Mouse (Mus musculus) naive thymus-derived CD4-positive, alpha-beta T cell, adult 5 months (primary cell): ENCODE data around the gene Thop1. TPM values are rescaled to one million over a fixed set of nuclear protein-coding genes. Genes with fewer than 3 reads are reported as not detected.

Experiments
- polyA plus RNA-seq: library from polyadenylated mRNA; unstranded; fragments of 100-300 nt; shearing (Covaris generic); gene quantifications from one replicate; pipeline ENCODE4 v1.2.1, GENCODE M21; 2017

Gene Thop1
- polyA plus RNA-seq, result 6.5 TPM

GRCm38 (mm10) chr10:81069836-81070235 lies at the start of gene Thop1:
Gene Thop1, plus strand, starts transcription at chr10:81070035.

GRCm38 (mm10) chr10:81025639-81026275 lies 44.1 kb upstream of the Thop1 start, which contains the start of gene Diras1:
Gene Diras1, minus strand, starts transcription at chr10:81025662.

GRCm38 (mm10) chr10:81036988-81037580 lies 32.8 kb upstream of the Thop1 start, which contains the start of gene Slc39a3:
Gene Slc39a3, minus strand, starts transcription at chr10:81037426.

GRCm38 (mm10) chr10:81059603-81060543 lies 10.0 kb upstream of the Thop1 start, which contains the start of gene Sgta:
Gene Sgta, minus strand, starts transcription at chr10:81060181.

GRCm38 (mm10) chr10:81105565-81106112 lies 35.8 kb downstream of the Thop1 start, which contains the start of gene Map2k2:
Gene Map2k2, plus strand, starts transcription at chr10:81105915.

Other genes with a start within 250 kb of the Thop1 start
- 2,215 TPM for gene Oaz1, start 243.4 kb upstream of the Thop1 start, polyA plus RNA-seq
- gene Lingo3, start 226.0 kb upstream of the Thop1 start, polyA plus RNA-seq, result not detected
- 91.1 TPM for gene Lsm7, start 214.8 kb upstream of the Thop1 start, polyA plus RNA-seq
- gene Sppl2b, start 214.8 kb upstream of the Thop1 start, polyA plus RNA-seq, result 19.0 TPM
- gene Tmprss9, start 198.2 kb upstream of the Thop1 start, polyA plus RNA-seq, result not detected
- gene Timm13, start 169.1 kb upstream of the Thop1 start, polyA plus RNA-seq, result 150 TPM
- gene Lmnb2, start 151.8 kb upstream of the Thop1 start, polyA plus RNA-seq, result 14.8 TPM
- gene Gadd45b, start 140.0 kb upstream of the Thop1 start, polyA plus RNA-seq, result 43.3 TPM
- not detected for gene Gng7, start 55.1 kb upstream of the Thop1 start, polyA plus RNA-seq
- gene Diras1, start 44.4 kb upstream of the Thop1 start, polyA plus RNA-seq, result not detected
- 14.7 TPM for gene Slc39a3, start 32.6 kb upstream of the Thop1 start, polyA plus RNA-seq
- gene Sgta, start 9.9 kb upstream of the Thop1 start, polyA plus RNA-seq, result 68.7 TPM
- gene Creb3l3, start 28.8 kb downstream of the Thop1 start, polyA plus RNA-seq, result not detected
- gene Map2k2, start 35.9 kb downstream of the Thop1 start, polyA plus RNA-seq, result 160 TPM
- 68.2 TPM for gene Zbtb7a, start 65.2 kb downstream of the Thop1 start, polyA plus RNA-seq
- 41.3 TPM for gene Pias4, start 97.9 kb downstream of the Thop1 start, polyA plus RNA-seq
- 1,105 TPM for gene Eef2, start 106.6 kb downstream of the Thop1 start, polyA plus RNA-seq
- 83.9 TPM for gene Dapk3, start 113.0 kb downstream of the Thop1 start, polyA plus RNA-seq
- 0.39 TPM for gene 4930442H23Rik, start 113.8 kb downstream of the Thop1 start, polyA plus RNA-seq
- not detected for gene Nmrk2, start 132.0 kb downstream of the Thop1 start, polyA plus RNA-seq
- 0.21 TPM for gene Atcay, start 160.8 kb downstream of the Thop1 start, polyA plus RNA-seq
- 4.1 TPM for gene Zfr2, start 163.1 kb downstream of the Thop1 start, polyA plus RNA-seq
- gene Matk, start 182.9 kb downstream of the Thop1 start, polyA plus RNA-seq, result 35.8 TPM
- gene Mrpl54, start 196.9 kb downstream of the Thop1 start, polyA plus RNA-seq, result 119 TPM
- 42.8 TPM for gene Apba3, start 196.9 kb downstream of the Thop1 start, polyA plus RNA-seq
- 11.2 TPM for gene Tjp3, start 221.5 kb downstream of the Thop1 start, polyA plus RNA-seq
- gene Pip5k1c, start 222.9 kb downstream of the Thop1 start, polyA plus RNA-seq, result 105 TPM